Mouse (Mus musculus) kidney, adult 2 months (tissue): Measurements from ENCODE around the gene Gls.

Source experiments
- CTCF ChIP-seq: fragments of 200-500 bp; conservative IDR thresholded peaks from 2 replicates; pipeline ENCODE4 v1.5.1; 2011; ENCODE audit warnings: low read depth, mild to moderate bottlenecking, control low read depth, low read length, moderate library complexity, mixed read lengths; ENCODE audit not compliant: insufficient read depth, insufficient read length
- POLR2A ChIP-seq: fragments of 200-500 bp; IDR thresholded peaks from one replicate; pipeline ENCODE4 v1.6.1; 2011; ENCODE audit warnings: low read depth, low read length, control low read depth

GRCm38 (mm10) chr1:52113666-52114069 lies 119.4 kb downstream of the Gls start:
- peak; percentile 65 for TF ChIP-seq POLR2A
- TF ChIP-seq CTCF: peak; percentile 93
